Mouse (Mus musculus) ES-E14 (cell line): ENCODE data around the gene Snn.

Experiments
- CHD2 ChIP-seq: IDR thresholded peaks from 2 replicates; pipeline ENCODE4 v1.6.1; 2014; ENCODE audit warnings: mild to moderate bottlenecking, low read depth, low read length, inconsistent platforms
- HCFC1 ChIP-seq: IDR thresholded peaks from 2 replicates; pipeline ENCODE4 v1.6.1; 2012; ENCODE audit warnings: low read length, inconsistent platforms, borderline replicate concordance; ENCODE audit not compliant: insufficient read depth
- ZC3H11A ChIP-seq: IDR thresholded peaks from 2 replicates; pipeline ENCODE4 v1.6.1; 2012; ENCODE audit warnings: low read depth, mild to moderate bottlenecking, inconsistent platforms, low read length, borderline replicate concordance
- ZNF384 ChIP-seq: IDR thresholded peaks from 2 replicates; pipeline ENCODE4 v1.6.1; 2012; ENCODE audit warnings: low read depth, low read length, inconsistent platforms

- TF ChIP-seq ZNF384: no peak
- no peak for TF ChIP-seq CHD2
- no peak for TF ChIP-seq ZC3H11A
- TF ChIP-seq HCFC1: no peak
Measured at GRCm38 (mm10) chr16:11064742-11065141, 4.0 kb downstream of the Snn start.
